Mouse (Mus musculus): ENCODE measurements at regions not wholly inside any gene's neighbourhood (a gene's known extent, or its start where the extent isn't known, plus 50 kb on each side); places are given as distances from the start of the nearest gene placed in this dataset.

DNA sequence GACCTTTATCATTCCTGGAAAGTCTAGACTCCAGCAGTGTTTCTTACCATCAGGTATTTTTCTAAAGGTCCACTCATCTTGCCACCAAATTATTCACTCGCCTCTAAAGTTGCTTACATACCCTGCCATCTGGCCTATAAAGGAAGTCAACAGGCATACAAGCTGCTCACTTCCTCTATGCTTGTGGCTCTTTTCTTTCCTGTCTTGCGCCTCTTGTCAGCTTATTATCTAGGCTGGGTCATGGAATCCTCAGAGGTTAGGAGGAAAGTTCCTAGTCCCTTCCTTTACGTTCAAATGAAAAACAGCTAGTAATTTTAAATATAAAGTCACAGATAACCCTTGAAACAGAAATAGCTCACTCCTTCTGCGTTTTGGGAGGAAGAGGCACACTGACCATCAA, 97.9 kb downstream of the Lipi start:
- DNase-seq, result no peak

GRCm38 (mm10) chr16:75483878-75484277, 102.0 kb downstream of the Lipi start:
- DNase-seq, result no peak

DNA sequence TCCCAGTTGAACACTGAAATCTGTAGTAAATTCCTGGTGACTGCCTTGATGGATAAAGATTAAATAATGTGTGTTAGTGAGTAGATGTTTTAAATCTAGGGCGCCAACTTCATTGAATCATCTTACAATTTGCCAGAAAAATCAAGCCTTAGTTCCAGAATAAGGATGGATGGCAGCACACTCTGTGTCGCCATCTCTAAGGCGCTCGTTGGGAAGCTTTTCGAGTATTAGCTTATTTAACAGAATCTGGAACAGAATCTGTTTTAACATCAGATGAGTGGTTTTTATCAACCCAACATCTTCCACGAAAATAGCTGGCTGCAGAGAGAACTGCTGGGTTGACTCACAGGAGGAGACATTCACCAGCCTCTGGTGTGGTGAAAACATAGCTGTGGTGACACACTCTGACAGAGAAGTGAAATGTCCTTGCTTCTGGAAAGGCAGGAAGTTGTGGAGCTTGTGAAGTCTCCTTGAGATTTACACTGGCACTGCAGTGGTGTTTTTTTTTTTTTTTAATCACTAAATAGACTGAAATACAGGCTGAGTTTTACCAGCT, 120.4 kb downstream of the Lipi start:
- DNase-seq, result no peak

GRCm38 (mm10) chr16:75462136-75462535, 123.7 kb downstream of the Lipi start:
- DNase-seq, result no peak

DNA sequence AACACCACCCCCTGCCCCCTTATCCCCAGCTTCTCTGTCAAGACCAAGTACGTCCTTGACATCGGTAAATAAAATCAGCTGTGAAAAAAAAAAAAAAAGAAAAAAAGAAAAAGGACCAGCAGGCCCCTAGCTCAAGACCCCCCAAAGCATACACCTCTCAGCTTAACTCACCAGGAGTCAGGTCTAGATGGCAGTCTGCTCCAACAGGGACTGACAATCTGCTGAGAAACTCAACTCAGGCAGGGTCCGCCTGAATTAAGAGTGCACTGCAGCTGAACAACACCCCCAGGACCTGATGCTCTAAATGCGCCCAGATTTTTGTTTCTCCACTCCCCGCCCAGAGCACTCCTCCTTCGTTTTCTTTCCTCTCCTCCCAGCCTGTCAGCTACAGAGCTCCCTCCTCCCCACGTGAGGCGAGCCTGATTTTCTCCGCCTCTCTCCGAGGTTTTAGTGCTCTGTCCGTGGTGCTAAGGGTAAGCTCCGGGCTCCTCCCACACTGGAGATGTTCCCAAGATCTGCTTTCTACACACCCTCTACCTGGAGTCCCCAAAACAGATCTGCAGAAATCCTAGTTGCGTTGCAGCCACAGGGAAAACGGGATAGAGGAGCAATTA, 138.9 kb downstream of the Lipi start:
- peak; percentile 2 for DNase-seq

- DNase-seq, result no peak
Observed at GRCm38 (mm10) chr16:75439296-75439695, 146.6 kb downstream of the Lipi start.

- no peak for DNase-seq
Observed at GRCm38 (mm10) chr16:75433227-75433626, 152.6 kb downstream of the Lipi start.

GRCm38 (mm10) chr16:75384526-75385222, 201.2 kb downstream of the Lipi start:
- no peak for DNase-seq

- DNase-seq, result no peak
Observed at GRCm38 (mm10) chr16:75381191-75381590, 204.7 kb downstream of the Lipi start.

DNA sequence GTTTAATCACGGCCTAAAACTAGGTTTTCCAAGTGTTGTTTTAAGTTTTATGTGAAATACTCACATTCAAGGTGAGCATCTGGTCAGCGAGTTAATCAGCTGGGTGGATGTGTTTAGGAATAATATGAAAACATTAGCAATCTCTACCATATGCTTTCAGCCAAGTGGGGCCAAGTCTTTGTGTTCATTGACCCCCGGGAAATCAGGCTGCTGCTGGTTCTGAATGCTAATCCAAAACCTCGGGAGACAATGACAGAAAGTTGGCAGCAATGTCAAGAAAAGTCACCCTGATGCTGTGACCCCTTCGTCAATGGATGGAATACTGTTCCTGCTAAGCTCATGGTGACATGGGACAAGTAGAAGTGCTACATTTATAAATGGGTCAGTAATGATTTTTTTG, 216.2 kb downstream of the Lipi start:
- DNase-seq, result no peak

GRCm38 (mm10) chr16:75366727-75367126, 219.1 kb downstream of the Lipi start:
- no peak for DNase-seq

- no peak for DNase-seq
Observed at GRCm38 (mm10) chr16:75365361-75365994, 220.4 kb downstream of the Lipi start.

DNA sequence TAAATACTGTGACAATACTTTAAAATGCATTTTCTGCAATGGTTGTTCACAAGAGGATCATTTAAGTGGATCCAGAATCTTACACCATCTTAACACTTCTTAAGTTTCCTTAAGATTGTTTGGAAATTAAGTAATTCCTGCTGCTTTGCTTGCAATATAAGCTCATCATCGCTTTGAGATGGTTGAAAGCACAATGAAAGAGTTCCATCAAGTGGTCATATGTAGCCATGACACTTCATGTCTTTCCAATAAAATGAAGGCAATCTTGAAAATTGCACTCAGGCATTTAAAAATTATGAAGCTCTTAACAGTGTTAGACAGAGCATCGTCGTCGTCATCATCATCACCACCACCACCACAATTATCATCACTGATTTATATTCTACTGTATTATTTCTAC, 223.8 kb downstream of the Lipi start:
- DNase-seq, result no peak

DNA sequence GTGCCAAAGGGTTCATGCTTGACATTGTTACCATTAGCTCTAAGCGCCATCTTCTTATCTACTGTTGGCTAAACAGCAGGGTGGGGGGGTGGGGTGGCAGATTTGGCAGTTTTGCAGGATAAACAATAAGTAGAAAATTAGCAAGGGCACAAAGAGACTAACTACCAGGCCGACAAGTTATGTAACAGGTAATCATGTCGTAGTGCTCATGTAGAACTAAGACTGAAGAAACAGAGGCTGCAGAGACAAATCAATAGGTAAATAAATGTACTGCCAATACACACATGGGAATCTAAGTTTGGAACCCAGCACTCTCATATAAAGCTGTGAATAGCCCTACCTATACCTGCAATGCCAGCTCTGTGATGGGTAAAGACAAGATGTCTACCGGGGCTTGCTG, 225.1 kb downstream of the Lipi start:
- no peak for DNase-seq

- DNase-seq, result no peak
Observed at GRCm38 (mm10) chr16:75353394-75353793, 232.5 kb downstream of the Lipi start.

DNA sequence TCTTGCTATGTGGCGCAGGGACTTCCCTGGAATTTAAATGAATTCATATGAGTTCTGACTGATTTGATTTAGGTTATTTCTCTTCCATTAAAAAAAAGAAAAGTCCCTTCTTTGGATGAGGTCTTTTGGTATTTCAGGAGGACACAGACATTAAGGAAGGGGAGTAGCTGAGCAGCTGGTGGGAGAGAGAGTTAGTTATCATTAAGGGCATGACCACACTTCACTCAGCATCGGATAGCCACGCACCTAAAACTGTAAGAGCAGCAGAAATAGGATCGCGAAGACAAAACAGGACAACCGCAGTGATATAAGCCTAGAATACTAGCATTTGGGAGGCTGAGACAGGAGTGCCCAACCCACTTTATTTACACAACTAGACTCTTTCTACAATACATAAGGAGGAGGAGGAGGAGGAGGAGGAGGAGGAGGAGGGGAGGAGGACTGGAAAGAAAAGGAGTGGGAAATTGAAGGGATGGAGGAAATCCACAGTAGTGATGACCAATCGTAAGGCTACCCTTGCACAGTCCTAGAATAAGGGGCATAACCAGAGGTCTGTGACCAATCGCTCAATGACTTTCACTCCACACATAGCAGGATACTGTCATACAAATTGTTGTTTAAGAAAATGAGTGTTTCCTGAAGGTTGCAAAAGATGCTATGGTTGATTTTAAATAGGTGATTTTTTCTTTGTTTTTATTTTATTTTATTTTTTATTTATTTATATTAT, 241.5 kb downstream of the Lipi start:
- DNase-seq, result no peak

DNA sequence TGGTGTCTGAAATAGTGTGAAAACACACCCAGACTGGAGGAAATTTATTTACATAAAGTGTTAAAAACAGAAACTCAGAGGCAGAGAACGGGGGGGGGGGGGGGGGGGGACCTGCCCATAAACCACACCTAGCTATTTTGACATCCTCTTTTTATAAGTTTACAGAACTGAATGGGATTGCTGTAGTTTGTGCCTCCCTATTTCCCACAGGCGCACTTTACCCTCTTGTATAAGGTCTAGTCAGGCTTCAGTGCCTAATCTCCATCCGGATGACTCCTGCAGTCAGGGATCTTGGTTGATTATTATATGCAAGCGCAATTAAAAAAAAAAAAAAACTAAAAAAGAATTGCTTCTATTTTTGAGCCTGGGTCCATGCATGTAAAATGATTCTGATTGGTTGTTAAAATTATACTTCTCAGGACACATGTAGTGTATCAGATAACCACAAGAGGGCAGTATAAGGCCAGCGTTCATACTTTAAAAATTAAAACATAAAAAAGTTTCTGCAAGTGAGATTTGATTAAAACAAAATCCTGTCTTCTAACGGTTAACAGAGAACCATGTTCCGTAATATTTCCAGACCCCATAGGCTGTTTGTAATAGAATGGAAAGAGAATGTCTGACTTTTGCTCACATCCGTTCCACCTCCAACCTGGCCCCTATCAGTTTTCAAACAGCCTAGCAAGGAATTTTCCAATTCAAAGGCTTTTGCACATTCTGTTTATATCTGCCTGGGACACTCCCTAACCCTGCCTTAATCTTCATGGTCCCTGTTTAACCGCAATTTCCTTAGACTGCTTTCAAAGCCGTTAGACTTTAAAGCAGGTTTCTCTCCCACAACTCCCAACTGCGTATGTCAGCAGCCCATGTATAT, 242.6 kb downstream of the Lipi start:
- no peak for DNase-seq

- no peak for DNase-seq
Observed at GRCm38 (mm10) chr16:75334228-75334627, 251.6 kb downstream of the Lipi start.

DNA sequence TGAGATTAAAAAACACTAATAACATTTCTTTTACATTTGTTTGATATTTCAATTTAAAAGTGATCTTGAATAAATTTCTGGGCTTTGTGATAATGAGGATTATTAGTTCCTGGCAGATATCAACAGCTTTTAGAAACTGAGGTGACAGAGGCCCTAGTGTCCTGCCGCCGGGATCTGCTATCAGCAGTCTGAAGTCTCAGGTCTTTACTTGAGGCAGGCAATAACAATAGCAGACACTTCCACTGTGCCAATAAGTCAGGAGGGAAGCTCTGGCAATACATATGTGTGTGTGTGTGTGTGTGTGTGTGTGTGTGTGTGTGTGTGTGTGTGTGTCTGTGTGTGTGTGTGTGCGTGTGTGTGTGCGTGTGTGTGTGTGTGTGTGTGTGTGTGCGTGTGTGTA, 252.1 kb downstream of the Lipi start:
- no peak for DNase-seq

DNA sequence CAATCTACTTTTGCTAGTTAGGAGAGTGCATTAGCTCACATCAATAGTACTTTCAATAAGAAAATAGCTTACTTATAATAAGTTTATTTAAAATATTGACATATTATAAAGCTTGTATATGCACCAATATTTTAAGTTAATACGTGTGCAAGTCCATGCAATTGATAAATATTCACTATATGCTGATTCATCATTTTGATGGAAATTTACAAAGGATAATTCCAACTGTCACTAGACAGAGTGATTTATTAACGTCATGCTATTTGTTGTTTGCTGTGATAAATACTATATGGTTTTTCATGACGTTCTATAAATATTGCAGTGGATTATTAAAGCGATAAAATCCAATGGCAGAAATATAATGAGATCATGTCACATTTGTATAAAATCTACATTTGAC, 253.0 kb downstream of the Lipi start:
- DNase-seq, result no peak

- no peak for DNase-seq
Observed at GRCm38 (mm10) chr16:75325296-75325695, 260.6 kb downstream of the Lipi start.

GRCm38 (mm10) chr16:75304743-75305142, 281.1 kb downstream of the Lipi start:
- no peak for DNase-seq

Data from lung, postnatal 10 days (tissue).